ENCODE assay signal across 9 mouse cellular contexts in the genomic region with DNA sequence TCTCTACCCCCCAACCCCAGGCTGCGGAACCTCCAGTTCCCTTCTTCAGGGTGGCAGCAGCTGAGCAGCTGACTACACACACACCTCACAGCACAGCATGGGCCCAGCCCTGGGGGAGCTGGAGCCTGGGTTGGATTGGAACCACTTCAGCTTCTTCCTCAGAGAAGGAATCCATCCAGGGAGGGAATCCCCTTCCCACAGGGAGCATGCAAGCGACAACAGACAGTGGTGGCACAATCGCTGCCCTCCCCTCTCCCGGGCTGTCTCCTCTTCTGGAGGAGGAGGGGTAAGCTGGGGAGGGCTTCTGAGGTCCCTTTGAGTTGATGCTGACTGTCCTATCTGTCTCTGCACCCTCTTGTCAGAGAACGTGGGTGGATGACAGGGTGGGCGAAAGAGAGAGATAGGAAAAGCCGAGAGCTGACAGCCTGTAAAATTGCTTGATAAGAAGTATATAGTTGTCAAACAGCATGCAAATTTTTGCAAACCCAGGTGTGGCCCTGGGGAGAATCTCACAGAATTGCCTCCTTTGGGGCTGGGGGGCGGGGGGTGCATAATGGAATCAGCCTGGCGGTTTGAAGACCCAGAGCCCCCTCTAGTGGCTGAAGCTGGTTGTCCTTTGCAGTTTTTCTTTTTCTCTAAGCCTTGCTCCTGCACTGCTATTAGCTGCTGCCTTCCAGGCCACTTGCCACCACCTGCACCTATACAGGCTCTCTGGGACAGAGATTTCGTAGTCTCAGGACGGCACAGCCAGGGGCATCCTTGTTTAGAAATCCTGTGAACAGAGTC. TPM values are rescaled to one million over a fixed set of nuclear protein-coding genes. Genes with fewer than 3 reads are reported as not detected.
A peak's percentile ranks its signal among the peaks of the same experiment; 100 is the strongest.
DNase-seq lines count a peak whose midpoint lies in the region; ATAC-seq lines count a peak whose summit lies in the region.
"Had no signal": no experiment of that assay in that cellular context is flagged by ENCODE, and none has a peak within 500 bp of the region (broad histone marks: within the 10 kb centered on the region; RNA-seq: fewer than 3 reads in every experiment).

No protein-coding gene starts in this region.

- WGBS in heart, embryonic 16.5 days = 13% methylated on average over 11 of the region's 11 CpGs

- peak; percentile 22 for ATAC-seq in CD4-positive, CD25-positive, alpha-beta regulatory T cell, adult 4 months
- peak; percentile 45; the same call in 1 of the 2 replicates for ATAC-seq in common myeloid progenitor, adult 5-6 weeks (replicated peaks; ENCODE audit: low read depth, poor library complexity, severe bottlenecking)
- no peak for ATAC-seq in heart, embryonic 16.5 days (replicated peaks; ENCODE audit: extremely low read depth, insufficient read depth, low FRiP score)

- H3K9ac ChIP-seq in heart, embryonic 16.5 days (ENCODE audit: low read length) = no peak overlapping the region
- H3K9ac ChIP-seq: liver, embryonic 15.5 days had no signal

- no peaks in the 10 kb centered on the region for H3K9me3 ChIP-seq in heart, embryonic 16.5 days (replicated peaks; ENCODE audit: control insufficient read depth, low read length)
- H3K9me3 ChIP-seq: liver, embryonic 15.5 days had no signal

- H3K27me3 ChIP-seq in heart, embryonic 16.5 days (ENCODE audit: control insufficient read depth, insufficient read depth, low read length) = peaks cover 10% of the 10 kb centered on the region

- no peaks in the 10 kb centered on the region for H3K36me3 ChIP-seq in heart, embryonic 16.5 days (ENCODE audit: control insufficient read depth, insufficient read depth)
- H3K36me3 ChIP-seq: liver, embryonic 15.5 days had no signal

- H3K4me2 ChIP-seq in heart, embryonic 16.5 days (ENCODE audit: low read depth, low read length) = peak overlapping the region; percentile 50
- H3K4me2 ChIP-seq: liver, embryonic 15.5 days had no signal

- peak; percentile 73 for DNase-seq in MN1 (ENCODE audit: low spot score)
- peak; percentile 50 to 75 for DNase-seq in layer of hippocampus, postnatal 36 days
- DNase-seq in lung, postnatal 36 days = peak; percentile 76
- peak; percentile 85 to 87 for DNase-seq in right cerebral cortex, adult 2 months (ENCODE audit: low spot score in 2 of 2)
- DNase-seq in urinary bladder, adult 18-20 months (ENCODE audit: low spot score in 2 of 2) = no peak

- H3K4me1 ChIP-seq in heart, embryonic 16.5 days (ENCODE audit: control insufficient read depth, insufficient read depth, low read length) = peaks cover 3% of the 10 kb centered on the region; the same call in 1 of the 2 replicates

- no peak overlapping the region for H3K27ac ChIP-seq in heart, embryonic 16.5 days (ENCODE audit: low read length)
- H3K27ac ChIP-seq: liver, embryonic 15.5 days had no signal

- H3K4me3 ChIP-seq in heart, embryonic 16.5 days (ENCODE audit: low read length) = no peak overlapping the region
- H3K4me3 ChIP-seq: liver, embryonic 15.5 days had no signal

RNA-seq across cellular contexts. Expression of a gene that starts 16.8 kb away (rescaled TPM):
- 10 to 100 TPM; 58.7 to 84.9 TPM for polyA plus RNA-seq in CD4-positive, CD25-positive, alpha-beta regulatory T cell, adult 4 months (2017; shearing (Covaris generic))
- 45.8 and 100 TPM in 2 replicates for total RNA-seq in common myeloid progenitor, adult 5-6 weeks (2017)
- polyA plus RNA-seq in heart, embryonic 16.5 days (2015; fragmentation: Nextera tagmentation; extraction: Ambion mirVana) = 21.2 and 25.6 TPM in 2 replicates
- 100 to 1,000 TPM in 1 of 2 experiments, 10 to 100 TPM in 1; 97.8 to 105 TPM for total RNA-seq in layer of hippocampus, postnatal 36 days (2021)

RNA-seq across cellular contexts. Expression of a gene that starts 22.7 kb away (rescaled TPM):
- polyA plus RNA-seq in CD4-positive, CD25-positive, alpha-beta regulatory T cell, adult 4 months (2017; shearing (Covaris generic)) = under 1 TPM in 1 of 2 experiments, not detected in 1; 0.30 TPM
- total RNA-seq in common myeloid progenitor, adult 5-6 weeks (2017) = not detected in 2 replicates
- polyA plus RNA-seq in heart, embryonic 16.5 days (2015; fragmentation: Nextera tagmentation; extraction: Ambion mirVana) = 0.60 and 0.81 TPM in 2 replicates
- total RNA-seq in layer of hippocampus, postnatal 36 days (2021) = not detected

Comparison
In these comparisons a context has a peak if more than half of its experiments do, and no peak if none do; other contexts are left out.
1. DNase-seq: peak in MN1 (single experiment), layer of hippocampus, postnatal 36 days (2 of 2), lung, postnatal 36 days (single experiment) and right cerebral cortex, adult 2 months (2 of 2); none in urinary bladder, adult 18-20 months (0 of 2).